Mouse (Mus musculus) thymus, adult 18-20 months (tissue): Measurements from ENCODE around the gene Pip5k1a.
A peak's percentile ranks its signal among the peaks of the same experiment; 100 is the strongest.
"Not testable (repeated sequence)": the region's sequence is repeated elsewhere in the genome, so short reads cannot be mapped to it uniquely, and the experiment has no call there.

ENCODE experiments used
- DNase-seq, 2 experiments: peaks; one replicate each; pipeline ENCODE4 v3.0.0; 2022; ENCODE audit warnings: mixed read lengths in 2 of 2

The Pip5k1a gene

GRCm38 (mm10) chr3:95106338-95107117, at the start of gene Pip5k1a:
TSS of gene Pip5k1a (minus strand) at chr3:95106930.
- peak; percentile 95 to 97 for DNase-seq

GRCm38 (mm10) chr3:95153874-95154273, 47.1 kb upstream of the Pip5k1a start:
- peak; percentile 30 to 43 for DNase-seq

GRCm38 (mm10) chr3:95147924-95148323, 41.2 kb upstream of the Pip5k1a start:
- DNase-seq: no peak

- DNase-seq: peak; percentile 66 to 76
These were observed 35.9 kb upstream of the Pip5k1a start for GRCm38 (mm10) chr3:95142617-95143011.

GRCm38 (mm10) chr3:95141952-95142616, 35.4 kb upstream of the Pip5k1a start, which contains the start of gene Tnfaip8l2:
TSS of gene Tnfaip8l2 (minus strand) at chr3:95142360.
- peak in 1 of 2 experiments; percentile 60 for DNase-seq

- peak; percentile 68 to 85 for DNase-seq
These were observed 34.7 kb upstream of the Pip5k1a start for GRCm38 (mm10) chr3:95141474-95141873.

GRCm38 (mm10) chr3:95140795-95141194, 34.1 kb upstream of the Pip5k1a start:
- no peak for DNase-seq

- DNase-seq: no peak
These were observed 33.5 kb upstream of the Pip5k1a start for GRCm38 (mm10) chr3:95140289-95140595.

GRCm38 (mm10) chr3:95139586-95140288, 33.0 kb upstream of the Pip5k1a start:
- DNase-seq: no peak

GRCm38 (mm10) chr3:95136336-95136735, 29.6 kb upstream of the Pip5k1a start:
- DNase-seq: no peak

GRCm38 (mm10) chr3:95135433-95136052, 28.8 kb upstream of the Pip5k1a start:
- DNase-seq: peak in 1 of 2 experiments; percentile 35

GRCm38 (mm10) chr3:95135023-95135422, 28.3 kb upstream of the Pip5k1a start:
- peak; percentile 22 to 50 for DNase-seq

- not testable (repeated sequence) for DNase-seq
These were observed 27.4 kb upstream of the Pip5k1a start for GRCm38 (mm10) chr3:95134133-95134532.

GRCm38 (mm10) chr3:95133680-95134101, 27.0 kb upstream of the Pip5k1a start, which contains the start of the genes Scnm1 and Lysmd1:
TSS of gene Scnm1 (minus strand) at chr3:95134011.
TSS of gene Lysmd1 (plus strand) at chr3:95134088.
- DNase-seq: peak; percentile 85 to 92

- no peak for DNase-seq
These were observed 26.4 kb upstream of the Pip5k1a start for GRCm38 (mm10) chr3:95133176-95133575.

GRCm38 (mm10) chr3:95132389-95132788, 25.7 kb upstream of the Pip5k1a start:
- not testable (repeated sequence) for DNase-seq

- no peak for DNase-seq
These were observed 23.4 kb upstream of the Pip5k1a start for GRCm38 (mm10) chr3:95130081-95130480.

- DNase-seq: no peak
These were observed 22.5 kb upstream of the Pip5k1a start for GRCm38 (mm10) chr3:95129226-95129651.

GRCm38 (mm10) chr3:95124972-95125371, 18.2 kb upstream of the Pip5k1a start:
- DNase-seq: no peak

GRCm38 (mm10) chr3:95124246-95124645, 17.5 kb upstream of the Pip5k1a start, which contains the start of gene Tmod4:
TSS of gene Tmod4 (plus strand) at chr3:95124476.
- no peak for DNase-seq

GRCm38 (mm10) chr3:95121580-95121979, 14.8 kb upstream of the Pip5k1a start:
- no peak for DNase-seq

- no peak for DNase-seq
These were observed 11.0 kb upstream of the Pip5k1a start for GRCm38 (mm10) chr3:95117751-95118150.

GRCm38 (mm10) chr3:95112760-95113159, 6.0 kb upstream of the Pip5k1a start:
- DNase-seq: no peak
